Mouse (Mus musculus) ES-Bruce4 (cell line): ENCODE measurements around the gene Sept10. TPM values are rescaled to one million over a fixed set of nuclear protein-coding genes. Genes with fewer than 3 reads are reported as not detected.

Experiments
- H3K27ac ChIP-seq: 2 replicates; pipeline ENCODE4 v1.5.1; 2012; ENCODE audit warnings: low read length, inconsistent platforms; ENCODE audit not compliant: insufficient read depth
- H3K27me3 ChIP-seq: 2 replicates; pipeline ENCODE4 v1.6.1; 2012; ENCODE audit warnings: mild to moderate bottlenecking, low read length, inconsistent platforms; ENCODE audit not compliant: control insufficient read depth, poor library complexity, insufficient read depth, severe bottlenecking
- H3K36me3 ChIP-seq: 2 replicates; pipeline ENCODE4 v1.6.1; 2012; ENCODE audit warnings: inconsistent platforms, mild to moderate bottlenecking, low read length, moderate library complexity; ENCODE audit not compliant: control insufficient read depth, poor library complexity, insufficient read depth, severe bottlenecking
- H3K4me1 ChIP-seq: one replicate; pipeline ENCODE4 v1.8.1; 2011; ENCODE audit warnings: low read length; ENCODE audit not compliant: control insufficient read depth, insufficient read depth
- H3K4me3 ChIP-seq: 2 replicates; pipeline ENCODE4 v1.5.1; 2011; ENCODE audit warnings: low read depth, mild to moderate bottlenecking, low read length
- H3K9ac ChIP-seq: 2 replicates; pipeline ENCODE4 v1.6.1; 2012; ENCODE audit warnings: low read depth, mild to moderate bottlenecking, inconsistent platforms; ENCODE audit not compliant: poor library complexity, severe bottlenecking
- H3K9me3 ChIP-seq: replicated peaks from 2 replicates; pipeline ENCODE4 v1.6.1; 2012; ENCODE audit warnings: mild to moderate bottlenecking, low read length, inconsistent platforms; ENCODE audit not compliant: control insufficient read depth, poor library complexity, insufficient read depth, severe bottlenecking
- CTCF ChIP-seq: IDR thresholded peaks from one replicate; pipeline ENCODE4 v1.8.1; 2011; ENCODE audit warnings: low read depth, low read length
- EP300 ChIP-seq: IDR thresholded peaks from 2 replicates; pipeline ENCODE4 v1.6.1; 2011; ENCODE audit warnings: low read depth, low read length; ENCODE audit not compliant: insufficient read depth
- POLR2A ChIP-seq: IDR thresholded peaks from one replicate; pipeline ENCODE4 v1.8.1; 2011; ENCODE audit warnings: low read length; ENCODE audit not compliant: insufficient read depth
- polyA plus RNA-seq: library from polyadenylated mRNA; stranded (reverse); fragments of >200 nt; gene quantifications from 2 replicates; pipeline ENCODE4 v1.2.4, GENCODE M21; 2011; ENCODE audit warnings: low read depth; ENCODE audit not compliant: missing spikeins, insufficient read depth, insufficient read length

Gene Sept10
- polyA plus RNA-seq, 1 experiment = 53.4 TPM

GRCm38 (mm10) chr10:59253541-59254079 lies 32.0 kb upstream of the Sept10 start:
- Histone ChIP-seq H3K9me3 (no peaks in the 10 kb centered on the region), H3K4me3 (no peak overlapping the region), H3K27me3 (no peaks in the 10 kb centered on the region), H3K9ac (no peak overlapping the region), H3K36me3 (no peaks in the 10 kb centered on the region), H3K4me1 (no peaks in the 10 kb centered on the region), H3K27ac (no peak overlapping the region)
- no peak for TF ChIP-seq CTCF
- no peak for TF ChIP-seq EP300
- TF ChIP-seq POLR2A = no peak

- no peak overlapping the region for H3K9ac ChIP-seq
- no peak overlapping the region for H3K27ac ChIP-seq
- H3K4me3 ChIP-seq = no peak overlapping the region
- no peaks in the 10 kb centered on the region for H3K4me1 ChIP-seq
- H3K9me3 ChIP-seq = no peaks in the 10 kb centered on the region
- no peaks in the 10 kb centered on the region for H3K36me3 ChIP-seq
- no peak for TF ChIP-seq POLR2A
- no peak for TF ChIP-seq EP300
- no peak for TF ChIP-seq CTCF
- no peaks in the 10 kb centered on the region for H3K27me3 ChIP-seq
These were observed 30.7 kb upstream of the Sept10 start for GRCm38 (mm10) chr10:59252396-59252795.

DNA sequence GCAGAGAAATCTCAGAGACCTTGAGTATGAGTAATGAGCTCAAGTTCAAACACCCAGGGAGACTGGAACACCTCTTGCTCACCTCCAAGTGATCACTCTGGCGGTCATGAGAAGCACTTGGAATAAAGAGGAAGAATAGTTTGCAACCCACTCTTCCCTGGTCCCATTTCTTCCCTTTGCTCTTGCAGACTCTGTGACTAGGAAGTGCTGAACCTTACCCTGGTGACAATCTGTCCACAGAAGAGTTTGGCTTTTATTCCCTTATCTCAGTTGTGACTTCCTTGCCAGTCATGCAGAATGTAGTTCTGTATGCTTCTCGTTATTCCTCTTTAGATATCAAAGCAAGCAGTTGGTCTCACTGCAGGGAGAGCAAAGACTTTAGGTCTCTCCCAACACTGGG lies 30.3 kb upstream of the Sept10 start:
- TF ChIP-seq CTCF (no peak), POLR2A (no peak), EP300 (no peak)
- H3K4me3 ChIP-seq = no peak overlapping the region
- no peaks in the 10 kb centered on the region for H3K4me1 ChIP-seq
- no peak overlapping the region for H3K27ac ChIP-seq
- no peaks in the 10 kb centered on the region for H3K27me3 ChIP-seq
- H3K36me3 ChIP-seq = no peaks in the 10 kb centered on the region
- H3K9me3 ChIP-seq = no peaks in the 10 kb centered on the region
- H3K9ac ChIP-seq = no peak overlapping the region

DNA sequence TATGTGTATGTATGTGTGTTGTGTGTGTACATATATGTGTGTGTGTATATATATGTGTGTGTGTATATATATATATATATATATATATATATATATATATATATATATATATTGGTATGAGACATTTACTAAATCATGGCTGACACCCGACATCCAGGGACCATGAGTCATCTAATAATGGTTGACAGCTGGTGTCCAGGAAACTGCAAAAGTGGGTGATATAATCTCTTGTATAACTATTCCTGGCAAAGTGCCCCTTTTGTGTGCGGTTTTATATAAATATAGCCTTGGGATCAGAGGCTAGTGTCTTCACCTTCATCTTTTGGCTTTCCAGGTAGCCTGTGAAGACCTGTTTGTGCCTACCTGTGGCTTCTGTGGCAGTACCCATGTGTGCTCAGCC lies 29.0 kb upstream of the Sept10 start:
- no peak overlapping the region for H3K27ac ChIP-seq
- no peaks in the 10 kb centered on the region for H3K36me3 ChIP-seq
- no peaks in the 10 kb centered on the region for H3K9me3 ChIP-seq
- H3K27me3 ChIP-seq = no peaks in the 10 kb centered on the region
- H3K9ac ChIP-seq = no peak overlapping the region
- H3K4me1 ChIP-seq = no peaks in the 10 kb centered on the region
- H3K4me3 ChIP-seq = no peak overlapping the region
- TF ChIP-seq CTCF = no peak
- TF ChIP-seq POLR2A = no peak
- no peak for TF ChIP-seq EP300

DNA sequence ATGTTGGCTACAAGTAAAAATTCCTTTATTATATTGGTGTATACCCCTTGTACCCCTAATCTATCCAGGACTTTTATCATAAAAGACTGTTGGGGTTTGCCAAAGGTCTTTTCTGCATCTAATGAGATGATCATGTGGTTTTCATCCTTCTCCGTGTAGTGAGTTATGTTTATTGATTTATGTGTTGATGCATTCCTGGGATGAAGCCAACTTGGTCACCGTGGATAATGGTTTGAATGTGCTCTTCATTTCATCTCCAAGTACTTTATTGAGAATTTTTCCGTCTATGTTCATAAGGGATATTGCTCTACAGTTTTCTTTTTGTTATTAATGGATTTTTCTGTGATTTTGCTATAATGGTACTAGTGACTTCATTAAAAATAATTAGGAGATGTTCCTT lies 27.9 kb upstream of the Sept10 start:
- H3K4me1 ChIP-seq = no peaks in the 10 kb centered on the region
- no peaks in the 10 kb centered on the region for H3K27me3 ChIP-seq
- no peak overlapping the region for H3K9ac ChIP-seq
- TF ChIP-seq CTCF = no peak
- no peak for TF ChIP-seq EP300
- TF ChIP-seq POLR2A = no peak
- H3K36me3 ChIP-seq = no peaks in the 10 kb centered on the region
- H3K27ac ChIP-seq = no peak overlapping the region
- H3K4me3 ChIP-seq = no peak overlapping the region
- H3K9me3 ChIP-seq = no peaks in the 10 kb centered on the region

DNA sequence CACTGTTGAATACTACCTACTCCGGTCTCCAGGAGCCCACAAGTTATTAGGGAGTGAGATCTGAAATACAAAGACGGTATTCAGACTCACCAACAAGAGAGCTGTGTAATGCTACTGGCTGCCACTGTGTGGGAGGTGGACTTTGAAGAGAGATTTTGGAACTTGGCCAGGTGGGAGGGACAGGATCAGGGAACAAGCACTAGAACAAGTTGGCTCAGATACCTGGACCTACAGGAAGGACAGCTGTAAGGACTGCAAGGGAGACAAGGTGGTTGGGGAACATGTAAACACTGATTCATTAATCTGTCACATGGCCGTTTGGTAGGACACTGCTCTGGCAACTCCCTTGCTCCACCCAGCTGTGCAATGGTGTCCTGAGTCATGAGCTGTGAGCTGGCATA lies 19.5 kb upstream of the Sept10 start:
- Histone ChIP-seq H3K27me3 (no peaks in the 10 kb centered on the region), H3K4me3 (no peak overlapping the region), H3K9me3 (no peaks in the 10 kb centered on the region), H3K36me3 (no peaks in the 10 kb centered on the region), H3K9ac (no peak overlapping the region), H3K27ac (no peak overlapping the region), H3K4me1 (no peaks in the 10 kb centered on the region)
- no peak for TF ChIP-seq EP300
- no peak for TF ChIP-seq POLR2A
- no peak for TF ChIP-seq CTCF
